Mouse (Mus musculus) forebrain, embryonic 14.5 days (tissue): Measurements from ENCODE around the gene B3gnt6. TPM values are rescaled to one million over a fixed set of nuclear protein-coding genes. Genes with fewer than 3 reads are reported as not detected.

Experiments
- ATAC-seq: fragments of 200-750 bp; cut with Nextera tagmentation; 2 replicates; pipeline ENCODE4 v1.8.0; 2017; ENCODE audit warnings: mild to moderate bottlenecking, moderate library complexity
- DNase-seq: peaks from one replicate; pipeline ENCODE4 v3.0.0-alpha.2; 2015; ENCODE audit warnings: low spot score
- H3K27ac ChIP-seq: fragments of 300-500 bp; sonication (generic); 2 replicates; pipeline ENCODE4 v1.5.1; 2014; ENCODE audit warnings: low read depth, mild to moderate bottlenecking, control low read depth, low read length, moderate library complexity
- H3K27me3 ChIP-seq: fragments of 300-500 bp; sonication (generic); replicated peaks from 2 replicates; pipeline ENCODE4 v1.6.1; 2014; ENCODE audit warnings: low read length, control low read depth, mixed read lengths; ENCODE audit not compliant: control insufficient read depth, insufficient read depth
- H3K36me3 ChIP-seq: fragments of 300-500 bp; sonication (generic); 2 replicates; pipeline ENCODE4 v1.6.1; 2014; ENCODE audit warnings: low read length, control low read depth; ENCODE audit not compliant: control insufficient read depth, insufficient read depth
- H3K4me1 ChIP-seq: fragments of 300-500 bp; sonication (generic); 2 replicates; pipeline ENCODE4 v1.6.1; 2014; ENCODE audit warnings: antibody characterized with exemption, low read length, control low read depth; ENCODE audit not compliant: control insufficient read depth, insufficient read depth
- H3K4me2 ChIP-seq: fragments of 300-500 bp; sonication (generic); 2 replicates; pipeline ENCODE4 v1.6.1; 2014; ENCODE audit warnings: mild to moderate bottlenecking, control low read depth, low read length
- H3K4me3 ChIP-seq: fragments of 300-500 bp; sonication (generic); 2 replicates; pipeline ENCODE4 v1.5.1; 2014; ENCODE audit warnings: low read depth, low read length, control low read depth
- H3K9ac ChIP-seq: fragments of 300-500 bp; sonication (generic); 2 replicates; pipeline ENCODE4 v1.6.1; 2014; ENCODE audit warnings: mild to moderate bottlenecking, low read length, control low read depth, moderate library complexity
- H3K9me3 ChIP-seq: fragments of 300-500 bp; sonication (generic); replicated peaks from 2 replicates; pipeline ENCODE4 v1.6.1; 2016; ENCODE audit warnings: low read length, control low read depth, mixed read lengths; ENCODE audit not compliant: control insufficient read depth
- WGBS: fragments of 180-500 bp; shearing (Covaris S2); extraction: QIAGEN DNeasy Blood & Tissue Kit; methylation state at CpG from one replicate; pipeline ENCODE4 v1.1.7; 2014; 5-methylcytosine and 5-hydroxymethylcytosine counted together
- polyA plus RNA-seq: library from polyadenylated mRNA; unstranded; fragments of >200 nt; fragmentation: Nextera tagmentation; extraction: Ambion mirVana; gene quantifications from 2 replicates; pipeline ENCODE4 v1.2.1, GENCODE M21; 2014

The B3gnt6 gene
- polyA plus RNA-seq, 1 experiment from 2014 or later, result 0.19 TPM

GRCm38 (mm10) chr7:98186637-98187036 lies 12.6 kb downstream of the B3gnt6 start:
- ATAC-seq (peak; percentile 92), DNase-seq (peak; percentile 93)
- no peak overlapping the region for H3K9ac ChIP-seq
- no peak overlapping the region for H3K27ac ChIP-seq
- 6% methylated on average over 8 of the region's 8 CpGs for WGBS
- peaks cover 11% of the 10 kb centered on the region for H3K4me1 ChIP-seq
- H3K4me2 ChIP-seq, result no peak overlapping the region
- H3K4me3 ChIP-seq, result no peak overlapping the region
- no peaks in the 10 kb centered on the region for H3K9me3 ChIP-seq
- H3K27me3 ChIP-seq, result peaks cover 25% of the 10 kb centered on the region; the same call in 1 of the 2 replicates
- H3K36me3 ChIP-seq, result no peaks in the 10 kb centered on the region

- DNase-seq (peak; percentile 48), ATAC-seq (no peak)
- no peaks in the 10 kb centered on the region for H3K9me3 ChIP-seq
- no peak overlapping the region for H3K9ac ChIP-seq
- peaks cover 11% of the 10 kb centered on the region for H3K4me1 ChIP-seq
- H3K4me2 ChIP-seq, result no peak overlapping the region
- peak overlapping the region; percentile 44; the same call in 1 of the 2 replicates for H3K27ac ChIP-seq
- no peak overlapping the region for H3K4me3 ChIP-seq
- 61% methylated on average over 6 of the region's 6 CpGs for WGBS
- H3K27me3 ChIP-seq, result peaks cover 17% of the 10 kb centered on the region; the same call in 1 of the 2 replicates
- no peaks in the 10 kb centered on the region for H3K36me3 ChIP-seq
Observed at GRCm38 (mm10) chr7:98185326-98185725, 14.0 kb downstream of the B3gnt6 start.

- Histone ChIP-seq H3K9ac (peak overlapping the region; percentile 75), H3K27ac (no peak overlapping the region), H3K9me3 (no peaks in the 10 kb centered on the region), H3K36me3 (no peaks in the 10 kb centered on the region), H3K27me3 (peaks cover 6% of the 10 kb centered on the region; the same call in 1 of the 2 replicates), H3K4me1 (peaks cover 6% of the 10 kb centered on the region), H3K4me3 (peak overlapping the region; percentile 68), H3K4me2 (peak overlapping the region; percentile 72)
- ATAC-seq, result peak; percentile 24
- WGBS, result 94% methylated on average over 5 of the region's 5 CpGs
- no peak for DNase-seq
Observed at GRCm38 (mm10) chr7:98178560-98179231, 20.6 kb downstream of the B3gnt6 start.

GRCm38 (mm10) chr7:98177929-98178559 lies 21.2 kb downstream of the B3gnt6 start, which contains the start of gene Capn5:
Gene Capn5 (minus strand): TSS chr7:98178274.
- ATAC-seq (peak; percentile 89), DNase-seq (peak; percentile 82)
- Histone ChIP-seq H3K4me1 (peaks cover 6% of the 10 kb centered on the region), H3K27ac (no peak within 1 kb of the TSS), H3K9ac (peak within 1 kb of the TSS; percentile 75), H3K9me3 (no peaks in the 10 kb centered on the region), H3K4me3 (peak within 1 kb of the TSS; percentile 68), H3K27me3 (peaks cover 4% of the 10 kb centered on the region; the same call in 1 of the 2 replicates), H3K36me3 (no peaks in the 10 kb centered on the region), H3K4me2 (peak within 1 kb of the TSS; percentile 72)
- 2% methylated on average over 41 of the region's 44 CpGs for WGBS

GRCm38 (mm10) chr7:98177566-98177928 lies 21.7 kb downstream of the B3gnt6 start:
- 9% methylated on average over 9 of the region's 9 CpGs for WGBS

GRCm38 (mm10) chr7:98177071-98177485 lies 22.2 kb downstream of the B3gnt6 start:
- ATAC-seq (no peak), DNase-seq (no peak)
- Histone ChIP-seq H3K27ac (no peak overlapping the region), H3K9ac (peak overlapping the region; percentile 75), H3K4me3 (peak overlapping the region; percentile 68), H3K9me3 (no peaks in the 10 kb centered on the region), H3K27me3 (no peaks in the 10 kb centered on the region), H3K4me2 (peak overlapping the region; percentile 72), H3K4me1 (peaks cover 6% of the 10 kb centered on the region), H3K36me3 (no peaks in the 10 kb centered on the region)
- 67% methylated on average over 2 of the region's 2 CpGs for WGBS

More at GRCm38 (mm10) chr7:98177566-98177928, 21.7 kb downstream of the B3gnt6 start:
- Histone ChIP-seq H3K36me3 (no peaks in the 10 kb centered on the region), H3K4me2 (peak overlapping the region; percentile 72), H3K4me3 (peak overlapping the region; percentile 68), H3K27me3 (no peaks in the 10 kb centered on the region), H3K4me1 (peaks cover 6% of the 10 kb centered on the region), H3K27ac (no peak overlapping the region), H3K9ac (peak overlapping the region; percentile 75), H3K9me3 (no peaks in the 10 kb centered on the region)
- no peak for DNase-seq
- no peak for ATAC-seq

GRCm38 (mm10) chr7:98176322-98177070 lies 22.8 kb downstream of the B3gnt6 start:
- 77% methylated on average over 8 of the region's 8 CpGs for WGBS
- Histone ChIP-seq H3K36me3 (no peaks in the 10 kb centered on the region), H3K9me3 (no peaks in the 10 kb centered on the region), H3K27ac (no peak overlapping the region), H3K9ac (no peak overlapping the region), H3K27me3 (no peaks in the 10 kb centered on the region), H3K4me2 (peak overlapping the region; percentile 72), H3K4me1 (peaks cover 6% of the 10 kb centered on the region), H3K4me3 (no peak overlapping the region)
- DNase-seq, result no peak
- no peak for ATAC-seq

- no peaks in the 10 kb centered on the region for H3K9me3 ChIP-seq
- 78% methylated on average over 4 of the region's 4 CpGs for WGBS
- no peaks in the 10 kb centered on the region for H3K27me3 ChIP-seq
- ATAC-seq (no peak), DNase-seq (no peak)
- H3K4me3 ChIP-seq, result no peak overlapping the region
- H3K27ac ChIP-seq, result no peak overlapping the region
- H3K4me1 ChIP-seq, result peaks cover 6% of the 10 kb centered on the region
- no peaks in the 10 kb centered on the region for H3K36me3 ChIP-seq
- H3K4me2 ChIP-seq, result no peak overlapping the region
- H3K9ac ChIP-seq, result no peak overlapping the region
Observed at GRCm38 (mm10) chr7:98174883-98175755, 24.2 kb downstream of the B3gnt6 start.
